Mouse (Mus musculus) cerebellum, adult 8-10 months (tissue): Measurements from ENCODE around the gene Smarca2.

Experiments
- DNase-seq: peaks from one replicate; pipeline ENCODE4 v3.0.0; 2022

Gene Smarca2

GRCm38 (mm10) chr19:26790386-26791346 lies 185.8 kb downstream of the Smarca2 start:
- DNase-seq: no peak

GRCm38 (mm10) chr19:26794315-26794714 lies 189.5 kb downstream of the Smarca2 start:
- DNase-seq: no peak

GRCm38 (mm10) chr19:26796006-26796405 lies 191.2 kb downstream of the Smarca2 start:
- no peak for DNase-seq

- no peak for DNase-seq
Observed at GRCm38 (mm10) chr19:26804401-26804800, 199.6 kb downstream of the Smarca2 start.

GRCm38 (mm10) chr19:26814629-26815028 lies 209.8 kb downstream of the Smarca2 start:
- peak; percentile 4 for DNase-seq

GRCm38 (mm10) chr19:26817901-26818300 lies 213.1 kb downstream of the Smarca2 start:
- DNase-seq: no peak
